Mouse (Mus musculus) heart, adult 2 months (tissue): ENCODE results near the gene Haao.

Experiments used
- CTCF ChIP-seq: fragments of 200-600 bp; IDR thresholded peaks from 2 replicates; pipeline ENCODE4 v1.8.1; 2022; ENCODE audit warnings: antibody characterized with exemption, mild to moderate bottlenecking, moderate library complexity
- EP300 ChIP-seq: fragments of 200-500 bp; IDR thresholded peaks from 2 replicates; pipeline ENCODE4 v1.6.1; 2011; ENCODE audit warnings: low read depth, low read length, control low read depth; ENCODE audit not compliant: insufficient read depth
- POLR2A ChIP-seq: fragments of 200-500 bp; IDR thresholded peaks from 2 replicates; pipeline ENCODE4 v1.6.1; 2011; ENCODE audit warnings: mild to moderate bottlenecking, low read depth, low read length, control low read depth; ENCODE audit not compliant: insufficient read depth

DNA sequence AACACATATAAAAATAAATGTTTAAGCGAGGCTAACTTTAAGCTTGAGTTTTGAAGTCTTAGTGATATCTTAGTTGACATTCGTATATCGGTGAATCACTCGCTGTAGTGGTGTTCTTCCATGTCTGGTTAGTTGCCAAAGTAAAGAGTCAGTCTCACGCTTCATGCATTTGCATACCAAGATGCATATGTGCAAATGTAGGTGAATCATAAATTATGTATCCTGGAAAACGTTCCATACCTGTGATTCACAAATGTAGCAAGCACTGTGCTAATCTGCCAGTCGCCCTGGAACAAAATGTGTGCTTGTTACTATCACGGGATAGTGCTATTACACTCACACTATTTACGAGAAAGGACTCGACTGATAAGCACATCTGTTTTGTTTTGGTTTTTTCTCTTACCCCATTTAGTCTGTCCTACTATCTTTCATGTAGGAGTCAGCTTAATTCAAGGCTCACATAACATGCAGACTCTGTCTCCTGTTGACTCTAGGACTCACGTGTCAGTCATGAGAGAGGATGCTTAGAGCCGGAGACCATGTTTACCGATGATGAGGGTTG lies 37.3 kb upstream of the Haao start:
- TF ChIP-seq CTCF (no peak), EP300 (no peak), POLR2A (no peak)
